Mouse (Mus musculus) olfactory bulb, adult 2 months (tissue): ENCODE data around the gene Olfr178.

ENCODE experiments used
- CTCF ChIP-seq: fragments of 200-500 bp; IDR thresholded peaks from 2 replicates; pipeline ENCODE4 v1.5.1; 2012; ENCODE audit warnings: low read depth, mild to moderate bottlenecking, low read length, moderate library complexity; ENCODE audit not compliant: insufficient read depth
- POLR2A ChIP-seq: fragments of 200-500 bp; IDR thresholded peaks from 2 replicates; pipeline ENCODE4 v1.6.1; 2012; ENCODE audit warnings: mild to moderate bottlenecking, low read depth, low read length, moderate library complexity; ENCODE audit not compliant: insufficient read depth

GRCm38 (mm10) chr16:58929292-58929691 is 37.4 kb upstream of the Olfr178 start, which contains the start of gene Olfr180:
- TF ChIP-seq POLR2A (no peak), CTCF (no peak)
